Mouse (Mus musculus) thymus, adult 2 months (tissue): ENCODE data around the gene Rab43.

Source experiments
- CTCF ChIP-seq: fragments of 200-500 bp; IDR thresholded peaks from 2 replicates; pipeline ENCODE4 v1.5.1; 2012; ENCODE audit warnings: mild to moderate bottlenecking, control low read depth, low read length, moderate library complexity, borderline replicate concordance; ENCODE audit not compliant: control insufficient read depth, poor library complexity, insufficient read depth; ENCODE audit errors: extremely low read depth
- POLR2A ChIP-seq: fragments of 200-500 bp; IDR thresholded peaks from 2 replicates; pipeline ENCODE4 v1.6.1; 2012; ENCODE audit warnings: mild to moderate bottlenecking, low read length, control low read depth, moderate library complexity; ENCODE audit not compliant: control insufficient read depth, poor library complexity, insufficient read depth; ENCODE audit errors: extremely low read depth

DNA sequence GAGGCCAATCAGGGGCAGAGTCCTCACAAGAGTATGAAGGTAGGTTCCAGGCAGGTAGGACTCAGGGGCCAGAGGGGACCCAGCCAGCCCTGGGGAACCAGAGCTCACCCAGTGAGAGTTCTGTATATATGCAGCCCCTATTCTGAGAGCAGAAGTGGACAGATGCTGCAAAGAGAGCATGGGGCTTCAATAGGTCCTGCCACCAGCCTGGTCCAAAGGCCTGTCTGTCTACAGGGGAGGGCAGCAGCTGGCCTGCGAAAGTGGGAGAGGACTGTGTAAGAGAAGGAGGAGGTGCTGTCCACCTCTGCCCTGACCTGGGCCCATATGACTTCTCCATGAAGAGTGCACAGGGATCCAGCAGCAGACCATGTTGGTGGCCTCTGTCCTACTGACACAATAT lies 35.3 kb downstream of the Rab43 start:
- TF ChIP-seq POLR2A (no peak), CTCF (no peak)
